Mouse (Mus musculus) embryonic facial prominence, embryonic 14.5 days (tissue): Measurements from ENCODE around the gene Nrip3. TPM values are rescaled to one million over a fixed set of nuclear protein-coding genes. Genes with fewer than 3 reads are reported as not detected.

Source experiments
- polyA plus RNA-seq: library from polyadenylated mRNA; unstranded; fragments of >200 nt; fragmentation: Nextera tagmentation; extraction: Ambion mirVana; gene quantifications from 2 replicates; pipeline ENCODE4 v1.2.1, GENCODE M21; 2014

Nrip3 gene
- polyA plus RNA-seq, 1 experiment from 2014 or later, result 1.8 TPM

Other genes with a start within 250 kb of the Nrip3 start
- gene St5, start 78.4 kb downstream of the Nrip3 start, polyA plus RNA-seq, result 45.7 and 49.2 TPM in 2 replicates
- gene Akip1, start 78.3 kb downstream of the Nrip3 start, polyA plus RNA-seq, result 30.9 and 37.1 TPM in 2 replicates
- 1.1 and 4.6 TPM in 2 replicates for gene BC051019, start 58.2 kb downstream of the Nrip3 start, polyA plus RNA-seq
- gene Ascl3, start 50.3 kb downstream of the Nrip3 start, polyA plus RNA-seq, result 0.42 TPM in 1 of 2 replicates, not detected in the other
- gene Tmem9b, start 29.1 kb downstream of the Nrip3 start, polyA plus RNA-seq, result 71.2 and 73.6 TPM in 2 replicates
- gene Scube2, start 83.7 kb upstream of the Nrip3 start, polyA plus RNA-seq, result 5.2 and 7.7 TPM in 2 replicates
- 53.3 and 58.3 TPM in 2 replicates for gene Dennd5a, start 178.4 kb upstream of the Nrip3 start, polyA plus RNA-seq
- 67.6 and 70.6 TPM in 2 replicates for gene Tmem41b, start 204.9 kb upstream of the Nrip3 start, polyA plus RNA-seq
- gene Ipo7, start 236.2 kb upstream of the Nrip3 start, polyA plus RNA-seq, result 20.7 and 22.9 TPM in 2 replicates